Mouse (Mus musculus) neural tube, embryonic 14.5 days (tissue): Measurements from ENCODE around the gene Traf5. TPM values are rescaled to one million over a fixed set of nuclear protein-coding genes. Genes with fewer than 3 reads are reported as not detected.

Experiments
- ATAC-seq: fragments of 200-750 bp; cut with Nextera tagmentation; 2 replicates; pipeline ENCODE4 v1.8.0; 2017; ENCODE audit warnings: low read depth, mild to moderate bottlenecking, moderate TSS enrichment, moderate library complexity
- H3K27ac ChIP-seq: fragments of 300-500 bp; sonication (generic); 2 replicates; pipeline ENCODE4 v1.5.1; 2014; ENCODE audit warnings: low read depth, mild to moderate bottlenecking, control low read depth, low read length, moderate library complexity, mixed read lengths
- H3K27me3 ChIP-seq: fragments of 300-500 bp; sonication (generic); 2 replicates; pipeline ENCODE4 v1.6.1; 2014; ENCODE audit warnings: low read length; ENCODE audit not compliant: control insufficient read depth, insufficient read depth
- H3K36me3 ChIP-seq: fragments of 300-500 bp; sonication (generic); 2 replicates; pipeline ENCODE4 v1.6.1; 2014; ENCODE audit warnings: low read length, mixed read lengths; ENCODE audit not compliant: control insufficient read depth, insufficient read depth
- H3K4me1 ChIP-seq: fragments of 300-500 bp; sonication (generic); 2 replicates; pipeline ENCODE4 v1.6.1; 2014; ENCODE audit warnings: low read length; ENCODE audit not compliant: control insufficient read depth, insufficient read depth
- H3K4me2 ChIP-seq: fragments of 300-500 bp; sonication (generic); 2 replicates; pipeline ENCODE4 v1.6.1; 2014; ENCODE audit warnings: mild to moderate bottlenecking, low read depth, low read length, control low read depth
- H3K4me3 ChIP-seq: fragments of 300-500 bp; sonication (generic); 2 replicates; pipeline ENCODE4 v1.5.1; 2014; ENCODE audit warnings: low read depth, low read length, control low read depth, mixed read lengths
- H3K9ac ChIP-seq: fragments of 300-500 bp; sonication (generic); replicated peaks from 2 replicates; pipeline ENCODE4 v1.6.1; 2014; ENCODE audit warnings: low read depth, mild to moderate bottlenecking, control low read depth, low read length, mixed read lengths
- H3K9me3 ChIP-seq: fragments of 300-500 bp; sonication (generic); 2 replicates; pipeline ENCODE4 v1.6.1; 2016; ENCODE audit warnings: low read length; ENCODE audit not compliant: control insufficient read depth
- WGBS: fragments of 180-500 bp; shearing (Covaris S2); extraction: QIAGEN DNeasy Blood & Tissue Kit; methylation state at CpG from one replicate; pipeline ENCODE4 v1.1.7; 2014; 5-methylcytosine and 5-hydroxymethylcytosine counted together
- polyA plus RNA-seq: library from polyadenylated mRNA; unstranded; fragments of >200 nt; fragmentation: Nextera tagmentation; extraction: Ambion mirVana; gene quantifications from 2 replicates; pipeline ENCODE4 v1.2.1, GENCODE M21; 2014

Gene Traf5
- polyA plus RNA-seq, 1 experiment from 2014 or later: 2.3 TPM

DNA sequence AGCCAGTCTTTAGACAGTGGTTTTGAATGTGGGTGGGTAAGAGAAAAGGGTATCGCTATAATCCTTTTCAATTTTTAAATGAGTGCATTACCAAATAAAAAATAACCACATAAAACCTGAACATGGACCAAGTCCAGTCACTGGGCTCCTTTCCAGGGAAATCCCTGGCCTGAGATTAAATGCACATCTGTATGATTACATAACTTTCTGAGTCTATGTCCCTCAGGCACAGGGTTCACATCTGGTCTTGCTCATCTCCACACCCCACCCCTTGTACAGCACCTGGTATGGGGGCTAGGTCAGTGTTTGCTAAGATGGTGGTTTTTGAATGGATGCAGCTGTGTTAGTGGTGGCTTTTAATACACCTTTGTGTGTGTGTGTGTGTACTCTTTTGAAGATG is 19.9 kb downstream of the Traf5 start:
- H3K4me2 ChIP-seq: no peak overlapping the region
- H3K4me1 ChIP-seq: 0 out of 2 replicates have a peak, but pooled peaks cover 10% of the 10 kb centered on the region
- H3K27me3 ChIP-seq: no peaks in the 10 kb centered on the region
- ATAC-seq: no peak
- 88% methylated on average over 1 of the region's 1 CpGs for WGBS
- no peak overlapping the region for H3K4me3 ChIP-seq
- no peak overlapping the region for H3K9ac ChIP-seq
- H3K36me3 ChIP-seq: no peaks in the 10 kb centered on the region
- no peaks in the 10 kb centered on the region for H3K9me3 ChIP-seq
- H3K27ac ChIP-seq: no peak overlapping the region

DNA sequence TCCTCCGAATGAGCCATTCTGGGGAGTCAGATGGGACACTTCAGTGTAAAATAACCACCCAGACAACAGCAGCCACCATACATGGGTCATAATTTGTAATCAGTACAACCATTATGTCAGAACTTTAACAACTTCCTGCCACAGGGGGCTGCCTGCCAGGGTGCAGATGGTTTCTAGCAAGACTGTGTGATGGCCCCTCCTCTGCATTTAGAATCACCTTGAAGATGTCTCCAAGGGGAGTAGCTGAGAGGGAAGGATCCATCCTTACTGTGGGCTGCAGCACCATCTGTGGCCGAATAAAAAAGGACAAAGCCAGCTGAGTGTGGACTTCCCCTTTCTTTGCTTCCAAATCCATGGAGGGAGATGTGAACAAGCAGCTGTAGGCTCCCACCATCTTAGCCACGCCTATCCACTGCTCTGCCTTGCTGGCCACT is 21.7 kb downstream of the Traf5 start:
- 44% methylated on average over 3 of the region's 3 CpGs for WGBS
- ATAC-seq: no peak
- H3K27me3 ChIP-seq: no peaks in the 10 kb centered on the region
- no peaks in the 10 kb centered on the region for H3K9me3 ChIP-seq
- no peak overlapping the region for H3K27ac ChIP-seq
- 0 out of 2 replicates have a peak overlapping the region, but pooled peaks have one; percentile 14 for H3K4me2 ChIP-seq
- H3K36me3 ChIP-seq: no peaks in the 10 kb centered on the region
- H3K4me3 ChIP-seq: no peak overlapping the region
- H3K4me1 ChIP-seq: 0 out of 2 replicates have a peak, but pooled peaks cover 10% of the 10 kb centered on the region
- H3K9ac ChIP-seq: no peak overlapping the region

GRCm38 (mm10) chr1:192069971-192070591 is 22.3 kb downstream of the Traf5 start:
- H3K4me2 ChIP-seq: 0 out of 2 replicates have a peak overlapping the region, but pooled peaks have one; percentile 14

DNA sequence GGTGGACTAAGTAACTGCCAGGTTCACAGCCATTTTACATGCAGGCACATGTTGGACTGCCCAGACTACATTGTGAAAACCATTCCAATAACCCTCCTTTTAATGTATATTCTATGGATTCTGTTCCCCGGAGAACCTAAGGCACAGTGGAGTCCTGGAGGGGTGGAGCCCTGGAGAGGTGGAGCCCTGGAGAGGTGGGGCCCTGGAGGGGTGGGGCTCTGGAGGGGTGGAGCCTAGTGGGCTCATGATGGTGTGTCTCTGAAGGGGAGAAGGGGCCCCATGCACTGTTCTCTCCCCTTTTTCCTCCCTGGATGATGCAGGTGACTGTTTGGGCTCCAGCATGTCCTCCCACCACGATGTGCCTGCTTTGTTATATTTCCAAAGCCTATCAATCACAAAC is 24.2 kb downstream of the Traf5 start:
- H3K4me2 ChIP-seq: no peak overlapping the region
- 61% methylated on average over 2 of the region's 2 CpGs for WGBS
- no peak for ATAC-seq

More at GRCm38 (mm10) chr1:192069971-192070591, 22.3 kb downstream of the Traf5 start:
- Histone ChIP-seq H3K9me3 (no peaks in the 10 kb centered on the region), H3K36me3 (no peaks in the 10 kb centered on the region), H3K27ac (no peak overlapping the region), H3K4me3 (no peak overlapping the region), H3K4me1 (0 out of 2 replicates have a peak, but pooled peaks cover 10% of the 10 kb centered on the region), H3K27me3 (no peaks in the 10 kb centered on the region), H3K9ac (no peak overlapping the region)
- no peak; the same call in none of the 2 replicates for ATAC-seq
- 46% methylated on average over 13 of the region's 13 CpGs for WGBS

DNA sequence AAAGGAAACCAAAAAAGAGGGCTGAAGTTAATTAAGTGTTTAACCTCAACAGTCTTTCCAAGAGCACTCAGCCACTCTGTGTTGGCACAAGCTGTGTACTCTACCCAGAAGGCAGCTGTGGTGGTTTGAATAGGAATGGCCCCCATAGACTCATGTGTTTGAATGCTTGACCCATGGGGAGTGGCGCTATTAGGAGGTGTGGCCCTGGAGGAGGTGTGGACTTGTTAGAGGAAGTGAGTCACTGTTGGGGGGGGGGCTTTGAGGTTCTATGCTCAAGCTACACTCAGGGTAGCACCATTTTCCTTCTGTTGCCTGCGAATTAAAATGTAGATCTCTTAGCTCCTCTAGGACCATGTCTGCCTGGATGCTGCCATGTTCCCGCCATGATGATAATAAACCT is 25.4 kb downstream of the Traf5 start:
- no peaks in the 10 kb centered on the region for H3K36me3 ChIP-seq
- H3K9me3 ChIP-seq: no peaks in the 10 kb centered on the region
- no peak overlapping the region for H3K27ac ChIP-seq
- H3K27me3 ChIP-seq: no peaks in the 10 kb centered on the region
- H3K4me2 ChIP-seq: no peak overlapping the region
- H3K4me3 ChIP-seq: no peak overlapping the region
- 97% methylated on average over 3 of the region's 3 CpGs for WGBS
- no peak for ATAC-seq
- no peak overlapping the region for H3K9ac ChIP-seq
- H3K4me1 ChIP-seq: 0 out of 2 replicates have a peak, but pooled peaks cover 10% of the 10 kb centered on the region

More for the DNA sequence above, 24.2 kb downstream of the Traf5 start:
- Histone ChIP-seq H3K9me3 (no peaks in the 10 kb centered on the region), H3K4me1 (0 out of 2 replicates have a peak, but pooled peaks cover 10% of the 10 kb centered on the region), H3K27ac (no peak overlapping the region), H3K9ac (no peak overlapping the region), H3K27me3 (no peaks in the 10 kb centered on the region), H3K4me3 (no peak overlapping the region), H3K36me3 (no peaks in the 10 kb centered on the region)

GRCm38 (mm10) chr1:192063209-192063946 is 29.0 kb downstream of the Traf5 start:
- H3K36me3 ChIP-seq: no peaks in the 10 kb centered on the region
- 96% methylated on average over 8 of the region's 8 CpGs for WGBS
- no peak overlapping the region for H3K4me2 ChIP-seq
- H3K9me3 ChIP-seq: no peaks in the 10 kb centered on the region
- H3K9ac ChIP-seq: no peak overlapping the region
- no peaks in the 10 kb centered on the region for H3K4me1 ChIP-seq
- ATAC-seq: no peak
- H3K27me3 ChIP-seq: no peaks in the 10 kb centered on the region
- H3K27ac ChIP-seq: no peak overlapping the region
- no peak overlapping the region for H3K4me3 ChIP-seq

- no peak for ATAC-seq
These were observed 29.7 kb downstream of the Traf5 start for GRCm38 (mm10) chr1:192062682-192063081.

GRCm38 (mm10) chr1:192061666-192062306 is 30.6 kb downstream of the Traf5 start:
- H3K9me3 ChIP-seq: no peaks in the 10 kb centered on the region
- no peak overlapping the region for H3K4me3 ChIP-seq
- H3K9ac ChIP-seq: no peak overlapping the region
- no peak overlapping the region for H3K4me2 ChIP-seq
- no peak overlapping the region for H3K27ac ChIP-seq
- WGBS: 76% methylated on average over 4 of the region's 4 CpGs
- ATAC-seq: no peak
- no peaks in the 10 kb centered on the region for H3K36me3 ChIP-seq
- H3K4me1 ChIP-seq: no peaks in the 10 kb centered on the region
- H3K27me3 ChIP-seq: no peaks in the 10 kb centered on the region

More at GRCm38 (mm10) chr1:192062682-192063081, 29.7 kb downstream of the Traf5 start:
- H3K9ac ChIP-seq: no peak overlapping the region
- H3K9me3 ChIP-seq: no peaks in the 10 kb centered on the region
- no peaks in the 10 kb centered on the region for H3K36me3 ChIP-seq
- no peak overlapping the region for H3K4me3 ChIP-seq
- no peaks in the 10 kb centered on the region for H3K4me1 ChIP-seq
- 93% methylated on average over 14 of the region's 14 CpGs for WGBS
- H3K27ac ChIP-seq: no peak overlapping the region
- no peak overlapping the region for H3K4me2 ChIP-seq
- no peaks in the 10 kb centered on the region for H3K27me3 ChIP-seq

- no peaks in the 10 kb centered on the region for H3K9me3 ChIP-seq
- H3K4me3 ChIP-seq: no peak overlapping the region
- H3K27ac ChIP-seq: no peak overlapping the region
- H3K4me2 ChIP-seq: no peak overlapping the region
- WGBS: 89% methylated on average over 10 of the region's 10 CpGs
- H3K36me3 ChIP-seq: no peaks in the 10 kb centered on the region
- H3K27me3 ChIP-seq: no peaks in the 10 kb centered on the region
- no peak for ATAC-seq
- no peak overlapping the region for H3K9ac ChIP-seq
- no peaks in the 10 kb centered on the region for H3K4me1 ChIP-seq
These were observed 33.4 kb downstream of the Traf5 start for GRCm38 (mm10) chr1:192058911-192059310.
